Mouse (Mus musculus) liver, embryonic 11.5 days (tissue): Measurements from ENCODE around the gene Hpdl. TPM values are rescaled to one million over a fixed set of nuclear protein-coding genes. Genes with fewer than 3 reads are reported as not detected.

Experiments
- ATAC-seq: fragments of 200-750 bp; cut with Nextera tagmentation; replicated peaks from 2 replicates; pipeline ENCODE4 v1.8.0; 2017; ENCODE audit warnings: moderate number of reproducible peaks, mild to moderate bottlenecking, moderate TSS enrichment, moderate library complexity; ENCODE audit not compliant: low FRiP score
- DNase-seq: peaks from one replicate; pipeline ENCODE4 v3.0.0-alpha.2; 2017; ENCODE audit warnings: low spot score
- H3K27ac ChIP-seq: fragments of 300-500 bp; sonication (generic); 2 replicates; pipeline ENCODE4 v1.5.1; 2014; ENCODE audit warnings: mild to moderate bottlenecking, low read depth, low read length, control low read depth
- H3K27me3 ChIP-seq: fragments of 300-500 bp; sonication (generic); replicated peaks from 2 replicates; pipeline ENCODE4 v1.6.1; 2014; ENCODE audit warnings: low read length, mixed read lengths; ENCODE audit not compliant: control insufficient read depth, insufficient read depth
- H3K36me3 ChIP-seq: fragments of 300-500 bp; sonication (generic); 2 replicates; pipeline ENCODE4 v1.6.1; 2014; ENCODE audit warnings: mild to moderate bottlenecking, low read length, moderate library complexity, mixed read lengths; ENCODE audit not compliant: control insufficient read depth, insufficient read depth
- H3K4me1 ChIP-seq: fragments of 300-500 bp; sonication (generic); replicated peaks from 2 replicates; pipeline ENCODE4 v1.6.1; 2014; ENCODE audit warnings: low read length, mixed read lengths; ENCODE audit not compliant: control insufficient read depth, insufficient read depth
- H3K4me2 ChIP-seq: fragments of 300-500 bp; sonication (generic); 2 replicates; pipeline ENCODE4 v1.6.1; 2014; ENCODE audit warnings: mild to moderate bottlenecking, control low read depth, moderate library complexity
- H3K4me3 ChIP-seq: fragments of 300-500 bp; sonication (generic); 2 replicates; pipeline ENCODE4 v1.5.1; 2014; ENCODE audit warnings: low read depth, low read length, control low read depth
- H3K9ac ChIP-seq: fragments of 300-500 bp; sonication (generic); 2 replicates; pipeline ENCODE4 v1.6.1; 2014; ENCODE audit warnings: low read depth, low read length, control low read depth
- H3K9me3 ChIP-seq: fragments of 300-500 bp; sonication (generic); 2 replicates; pipeline ENCODE4 v1.6.1; 2016; ENCODE audit warnings: low read length, inconsistent platforms, mixed read lengths; ENCODE audit not compliant: control insufficient read depth
- whole genome bisulfite sequencing: fragments of 180-500 bp; shearing (Covaris S2); extraction: QIAGEN DNeasy Blood & Tissue Kit; methylation state at CpG from one replicate; pipeline ENCODE4 v1.1.7; 2014; 5-methylcytosine and 5-hydroxymethylcytosine counted together
- polyA plus RNA-seq: library from polyadenylated mRNA; unstranded; fragments of >200 nt; fragmentation: Nextera tagmentation; extraction: Ambion mirVana; gene quantifications from 2 replicates; pipeline ENCODE4 v1.2.1, GENCODE M21; 2014

The Hpdl gene
- polyA plus RNA-seq: 1.2 and 1.4 TPM in 2 replicates

DNA sequence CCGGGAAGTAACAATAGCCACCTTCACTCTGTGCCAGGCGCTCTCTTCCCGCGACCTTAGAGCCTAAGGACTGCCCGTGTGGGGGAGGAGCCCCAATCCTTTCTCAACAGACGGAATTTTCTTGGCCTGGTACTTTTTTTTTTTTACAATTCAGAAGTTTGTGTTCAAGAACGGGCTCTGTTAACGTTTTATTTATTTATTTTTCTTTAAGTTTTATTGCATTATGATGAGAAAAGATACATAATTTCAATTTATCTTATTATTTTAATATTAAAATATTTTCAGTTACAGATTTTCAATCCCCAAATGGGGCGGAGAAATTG is at the start of gene Hpdl:
TSS of gene Hpdl (minus strand) at position 14 of the 323 bp plus-strand sequence.
- ATAC-seq (no peak), DNase-seq (no peak)
- no peak within 1 kb of the TSS for H3K27ac ChIP-seq
- WGBS: 11% methylated on average over 9 of the region's 9 CpGs
- H3K36me3 ChIP-seq: 0 out of 2 replicates have a peak, but pooled peaks cover 2% of the 10 kb centered on the region
- H3K9ac ChIP-seq: peak within 1 kb of the TSS; percentile 67
- H3K9me3 ChIP-seq: no peaks in the 10 kb centered on the region
- peak within 1 kb of the TSS; percentile 100 for H3K4me2 ChIP-seq
- peak within 1 kb of the TSS; percentile 61 for H3K4me3 ChIP-seq
- H3K27me3 ChIP-seq: peaks cover 8% of the 10 kb centered on the region
- H3K4me1 ChIP-seq: peaks cover 11% of the 10 kb centered on the region

DNA sequence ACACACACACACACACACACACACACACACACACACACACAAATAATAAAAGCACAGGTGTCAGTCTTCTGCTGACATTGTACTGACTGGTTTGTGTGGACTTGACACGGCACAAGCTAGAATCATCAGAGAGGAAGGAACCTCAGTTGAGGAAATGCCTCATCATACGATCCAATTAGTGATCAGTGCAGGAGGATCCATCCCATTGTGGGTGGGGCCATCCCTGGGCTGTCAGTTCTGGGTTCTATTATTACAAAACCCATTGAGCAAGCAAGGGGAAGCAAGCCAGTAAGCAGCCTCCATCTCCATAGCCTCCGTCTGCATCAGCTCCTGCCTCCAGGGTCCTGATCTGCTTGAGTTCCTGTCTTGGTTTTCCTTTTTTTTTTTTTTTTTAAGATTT is 48.4 kb upstream of the Hpdl start:
- Histone ChIP-seq H3K4me2 (no peak overlapping the region), H3K9ac (no peak overlapping the region), H3K4me1 (no peaks in the 10 kb centered on the region), H3K9me3 (no peaks in the 10 kb centered on the region), H3K36me3 (no peaks in the 10 kb centered on the region), H3K4me3 (no peak overlapping the region), H3K27me3 (peaks cover 5% of the 10 kb centered on the region), H3K27ac (no peak overlapping the region)
- DNase-seq: no peak
- 52% methylated on average over 3 of the region's 3 CpGs for WGBS
- no peak for ATAC-seq

DNA sequence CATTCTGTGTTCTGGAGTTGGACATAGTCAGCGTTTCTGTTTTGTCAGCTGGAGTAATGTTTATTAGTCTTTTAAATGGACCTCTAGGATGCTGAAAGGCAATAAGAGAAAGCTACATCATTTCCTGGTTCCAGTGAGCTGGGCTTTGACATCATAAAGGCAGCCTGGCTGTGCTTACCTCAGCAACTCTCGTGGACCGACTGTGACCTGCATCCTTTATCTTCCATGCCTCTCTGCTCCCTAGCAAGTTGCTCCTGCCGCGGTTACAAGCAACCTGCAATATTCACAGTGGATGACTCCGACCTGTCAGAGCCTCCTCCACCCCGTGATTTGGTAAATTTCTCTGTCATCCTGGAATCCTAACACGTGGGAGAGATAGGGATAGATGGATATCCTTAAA is 40.5 kb upstream of the Hpdl start:
- Histone ChIP-seq H3K27me3 (0 out of 2 replicates have a peak, but pooled peaks cover 7% of the 10 kb centered on the region), H3K9me3 (no peaks in the 10 kb centered on the region), H3K9ac (no peak overlapping the region), H3K36me3 (no peaks in the 10 kb centered on the region), H3K27ac (no peak overlapping the region), H3K4me3 (no peak overlapping the region), H3K4me1 (no peaks in the 10 kb centered on the region), H3K4me2 (no peak overlapping the region)
- DNase-seq (no peak), ATAC-seq (no peak)
- WGBS: 73% methylated on average over 8 of the region's 8 CpGs

DNA sequence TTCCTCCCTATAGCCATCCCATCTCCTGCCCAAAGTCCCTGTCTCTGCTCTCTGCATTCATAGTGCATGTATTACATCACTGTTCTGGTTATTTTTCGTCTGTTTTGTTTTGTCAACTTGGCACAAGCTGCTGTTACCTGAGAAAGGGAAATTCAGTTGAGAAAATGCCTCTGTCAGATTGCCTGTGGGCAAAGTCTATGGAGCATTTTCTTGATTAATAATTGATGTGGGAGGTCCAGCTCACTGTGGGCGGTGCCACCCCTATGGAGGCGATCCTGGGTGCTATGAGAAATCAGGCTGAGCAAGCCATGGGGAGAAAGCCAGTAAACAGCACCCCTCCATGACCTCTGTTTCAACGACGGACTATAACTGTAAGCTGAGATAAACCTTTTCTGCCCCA is 38.2 kb upstream of the Hpdl start:
- 0 out of 2 replicates have a peak, but pooled peaks cover 7% of the 10 kb centered on the region for H3K27me3 ChIP-seq
- H3K9ac ChIP-seq: no peak overlapping the region
- H3K4me2 ChIP-seq: no peak overlapping the region
- DNase-seq (no peak), ATAC-seq (no peak)
- WGBS: 66% methylated on average over 5 of the region's 5 CpGs
- no peaks in the 10 kb centered on the region for H3K36me3 ChIP-seq
- no peak overlapping the region for H3K27ac ChIP-seq
- no peaks in the 10 kb centered on the region for H3K4me1 ChIP-seq
- H3K4me3 ChIP-seq: no peak overlapping the region
- no peaks in the 10 kb centered on the region for H3K9me3 ChIP-seq

DNA sequence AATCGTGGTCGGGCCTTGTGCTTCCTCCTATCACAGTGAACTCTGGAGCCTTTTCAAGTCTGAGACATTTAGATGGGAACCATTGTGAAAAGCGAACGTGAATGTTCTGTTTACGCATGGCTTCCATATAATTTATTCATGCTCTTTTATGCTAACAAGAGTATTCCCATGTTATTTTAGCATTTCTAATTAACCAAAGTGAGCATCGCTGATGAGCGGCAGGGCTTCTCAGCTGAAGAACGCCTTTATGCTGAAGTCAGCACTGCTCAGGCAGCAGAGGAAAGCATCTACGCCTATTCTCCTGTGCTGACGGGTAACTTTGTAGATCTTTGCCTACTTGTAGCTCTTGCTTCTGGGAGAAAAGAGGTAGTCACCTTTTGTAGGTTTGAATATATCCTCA is 35.7 kb upstream of the Hpdl start:
- ATAC-seq (no peak), DNase-seq (no peak)

DNA sequence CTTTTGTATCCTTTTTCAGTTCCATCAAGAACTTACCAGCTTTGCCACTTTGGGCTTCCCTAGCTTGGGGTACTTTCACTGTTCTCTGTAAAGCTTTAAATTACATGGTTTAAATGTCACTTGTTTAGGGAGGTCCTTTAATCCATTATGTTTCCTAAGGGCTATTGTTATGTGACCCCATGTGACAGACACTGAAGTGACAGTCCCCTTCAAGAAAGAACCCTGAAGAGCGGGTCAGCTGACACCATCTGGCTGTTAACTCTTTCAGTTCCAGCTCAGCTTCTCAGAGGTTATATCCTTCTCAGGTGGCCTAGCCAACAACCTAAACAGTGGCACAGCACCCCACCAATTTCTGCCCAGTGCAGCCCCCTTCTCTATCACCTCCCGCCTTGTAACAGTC is 32.8 kb upstream of the Hpdl start:
- DNase-seq: no peak
- Histone ChIP-seq H3K36me3 (no peaks in the 10 kb centered on the region), H3K9ac (no peak overlapping the region), H3K4me2 (no peak overlapping the region), H3K4me3 (no peak overlapping the region), H3K27me3 (no peaks in the 10 kb centered on the region; the same call in 1 of the 2 replicates), H3K4me1 (no peaks in the 10 kb centered on the region), H3K27ac (no peak overlapping the region), H3K9me3 (no peaks in the 10 kb centered on the region)
- no peak for ATAC-seq
- 24% methylated on average over 2 of the region's 2 CpGs for WGBS

More for the DNA sequence above, 35.7 kb upstream of the Hpdl start:
- H3K9me3 ChIP-seq: no peaks in the 10 kb centered on the region
- no peaks in the 10 kb centered on the region for H3K4me1 ChIP-seq
- H3K4me3 ChIP-seq: no peak overlapping the region
- H3K36me3 ChIP-seq: no peaks in the 10 kb centered on the region
- H3K9ac ChIP-seq: no peak overlapping the region
- no peak overlapping the region for H3K27ac ChIP-seq
- H3K4me2 ChIP-seq: no peak overlapping the region
- peaks cover 7% of the 10 kb centered on the region; the same call in 1 of the 2 replicates for H3K27me3 ChIP-seq
- 88% methylated on average over 10 of the region's 10 CpGs for WGBS

DNA sequence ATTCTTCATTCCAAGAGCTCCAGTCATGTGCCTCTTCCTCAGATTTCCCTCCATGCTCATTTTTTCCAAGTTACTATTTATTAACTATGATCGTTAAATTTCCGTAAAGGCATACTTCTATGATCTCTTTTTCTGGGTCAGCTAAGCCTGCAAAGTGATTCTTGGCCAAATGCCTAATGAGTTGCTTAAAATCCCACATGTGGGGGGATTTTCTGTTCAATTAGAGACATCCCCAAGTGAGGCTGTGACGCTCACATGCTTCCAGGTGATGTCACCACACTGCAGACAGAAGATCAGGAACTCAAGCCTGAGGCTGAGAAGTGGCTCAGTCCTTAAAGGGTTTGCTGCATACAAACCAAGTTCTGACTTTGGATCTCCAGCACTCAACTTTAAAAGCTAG is 28.4 kb upstream of the Hpdl start:
- 78% methylated on average over 3 of the region's 3 CpGs for WGBS
- DNase-seq (no peak), ATAC-seq (no peak)
- no peak overlapping the region for H3K27ac ChIP-seq
- H3K9me3 ChIP-seq: no peaks in the 10 kb centered on the region
- H3K4me1 ChIP-seq: no peaks in the 10 kb centered on the region
- no peak overlapping the region for H3K4me3 ChIP-seq
- no peak overlapping the region for H3K9ac ChIP-seq
- H3K27me3 ChIP-seq: no peaks in the 10 kb centered on the region; the same call in 1 of the 2 replicates
- H3K36me3 ChIP-seq: no peaks in the 10 kb centered on the region
- no peak overlapping the region for H3K4me2 ChIP-seq

DNA sequence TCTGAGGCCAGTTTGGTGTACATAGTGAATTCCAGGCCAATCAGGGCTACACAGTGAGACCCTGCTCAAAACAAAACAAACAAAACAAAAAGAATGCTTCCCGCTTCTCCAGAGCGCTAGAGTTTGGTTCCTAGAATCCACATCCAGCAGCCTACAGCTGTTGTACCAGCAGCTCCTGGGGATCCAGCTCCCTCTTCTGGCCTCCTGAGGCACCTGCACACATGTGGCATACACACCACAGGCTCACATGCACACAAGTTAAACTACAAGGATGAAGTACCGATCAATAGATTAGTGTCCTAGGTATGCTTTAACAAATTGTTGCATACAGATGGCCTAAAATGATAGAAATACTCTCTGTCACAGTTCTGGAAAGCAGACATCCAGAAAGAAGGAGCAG is 22.8 kb upstream of the Hpdl start:
- H3K4me1 ChIP-seq: no peaks in the 10 kb centered on the region
- H3K9ac ChIP-seq: no peak overlapping the region
- WGBS: 92% methylated on average over 3 of the region's 3 CpGs
- H3K4me2 ChIP-seq: no peak overlapping the region
- H3K9me3 ChIP-seq: 0 out of 2 replicates have a peak, but pooled peaks cover 2% of the 10 kb centered on the region
- H3K36me3 ChIP-seq: no peaks in the 10 kb centered on the region
- H3K4me3 ChIP-seq: no peak overlapping the region
- H3K27ac ChIP-seq: no peak overlapping the region
- DNase-seq: no peak
- ATAC-seq: no peak
- peaks cover 17% of the 10 kb centered on the region for H3K27me3 ChIP-seq

DNA sequence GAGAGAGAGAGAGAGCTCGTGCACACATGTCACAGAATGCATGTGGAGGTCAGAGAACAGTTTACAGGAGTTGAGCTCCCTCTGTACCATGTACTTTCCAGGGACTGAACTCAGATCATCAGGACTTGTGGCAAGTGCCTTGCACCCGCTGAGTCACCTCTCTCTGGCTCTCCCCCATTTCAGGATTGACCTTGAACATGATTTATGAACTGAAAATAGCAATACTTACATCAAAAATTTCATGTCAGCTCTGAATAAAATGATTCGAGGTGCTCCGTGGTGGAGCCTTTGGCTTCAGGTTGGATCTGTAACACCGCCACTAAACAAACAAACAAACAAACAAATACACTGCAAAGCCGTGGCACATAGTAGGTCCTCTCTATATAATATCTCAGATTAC is 19.3 kb upstream of the Hpdl start:
- no peak overlapping the region for H3K4me2 ChIP-seq
- H3K27ac ChIP-seq: no peak overlapping the region
- 0 out of 2 replicates have a peak, but pooled peaks cover 2% of the 10 kb centered on the region for H3K9me3 ChIP-seq
- peaks cover 23% of the 10 kb centered on the region for H3K27me3 ChIP-seq
- ATAC-seq (no peak), DNase-seq (no peak)
- no peaks in the 10 kb centered on the region for H3K36me3 ChIP-seq
- WGBS: 74% methylated on average over 6 of the region's 6 CpGs
- no peak overlapping the region for H3K9ac ChIP-seq
- H3K4me1 ChIP-seq: no peaks in the 10 kb centered on the region
- no peak overlapping the region for H3K4me3 ChIP-seq
